Mouse (Mus musculus): ENCODE results near the gene Hpgds. TPM values are rescaled to one million over a fixed set of nuclear protein-coding genes. Genes with fewer than 3 reads are reported as not detected.

Gene Hpgds
- polyA plus RNA-seq (2017; shearing (Covaris generic)), result 1 to 10 TPM; 1.1 to 2.9 TPM

GRCm38 (mm10) chr6:65144621-65145205, at the start of gene Hpgds:
Gene Hpgds, minus strand, starts transcription at chr6:65144908.

Other genes with a start within 250 kb of the Hpgds start
- 10 to 100 TPM; 42.7 to 53.5 TPM for gene Smarcad1, start 102.3 kb downstream of the Hpgds start, polyA plus RNA-seq (2017; shearing (Covaris generic))
- not detected for gene C130060K24Rik, start 236.2 kb upstream of the Hpgds start, polyA plus RNA-seq (2017; shearing (Covaris generic))